Mouse (Mus musculus) liver, adult 10 weeks (tissue): Measurements from ENCODE around the gene 3110070M22Rik. TPM values are rescaled to one million over a fixed set of nuclear protein-coding genes. Genes with fewer than 3 reads are reported as not detected.

Experiments used
- polyA plus RNA-seq: library from polyadenylated mRNA; stranded (reverse); fragments of 350-450 nt; fragmentation: Illumina TruSeq; extraction: RNeasy Lipid Tissue Mini Kit (QIAGEN cat#74804); gene quantifications from one replicate; pipeline ENCODE4 v1.2.3, GENCODE M21; 2014; ENCODE audit warnings: low read depth, low replicate concordance

Gene 3110070M22Rik
- polyA plus RNA-seq: 0.61 TPM

GRCm38 (mm10) chr13:119487880-119488580, at the start of gene 3110070M22Rik, which contains the start of gene Tmem267:
Gene 3110070M22Rik, minus strand, starts transcription at chr13:119488383.
Gene Tmem267, plus strand, starts transcription at chr13:119488039.

GRCm38 (mm10) chr13:119462596-119463560, 25.3 kb downstream of the 3110070M22Rik start, which contains the start of gene 4833420G17Rik:
Gene 4833420G17Rik, plus strand, starts transcription at chr13:119462768.

Other genes with a start within 250 kb of the 3110070M22Rik start
- gene Paip1, start 59.8 kb downstream of the 3110070M22Rik start, polyA plus RNA-seq: 175 TPM
- 25.4 TPM for gene 4833420G17Rik, start 25.6 kb downstream of the 3110070M22Rik start, polyA plus RNA-seq
- 11.4 TPM for gene Tmem267, start 344 bp downstream of the 3110070M22Rik start, polyA plus RNA-seq
- 0.19 TPM for gene Ccl28, start 135.4 kb upstream of the 3110070M22Rik start, polyA plus RNA-seq
- 895 TPM for gene Hmgcs1, start 202.0 kb upstream of the 3110070M22Rik start, polyA plus RNA-seq